Mouse (Mus musculus) heart, embryonic 10.5 days (tissue): ENCODE results near the gene Frem3. TPM values are rescaled to one million over a fixed set of nuclear protein-coding genes. Genes with fewer than 3 reads are reported as not detected.

ENCODE experiments used
- DNase-seq: peaks from one replicate; pipeline ENCODE4 v3.0.0-alpha.2; 2017; ENCODE audit warnings: low spot score
- H3K27ac ChIP-seq: fragments of 300-500 bp; sonication (generic); 2 replicates; pipeline ENCODE4 v1.5.1; 2016; ENCODE audit warnings: mild to moderate bottlenecking
- H3K27me3 ChIP-seq: fragments of 300-500 bp; sonication (generic); 2 replicates; pipeline ENCODE4 v1.6.1; 2016; ENCODE audit warnings: mild to moderate bottlenecking; ENCODE audit not compliant: poor library complexity, insufficient read depth, severe bottlenecking
- H3K36me3 ChIP-seq: fragments of 300-500 bp; sonication (generic); 2 replicates; pipeline ENCODE4 v1.6.1; 2016; ENCODE audit warnings: mild to moderate bottlenecking, moderate library complexity
- H3K4me1 ChIP-seq: fragments of 300-500 bp; sonication (generic); 2 replicates; pipeline ENCODE4 v1.6.1; 2016; ENCODE audit warnings: mild to moderate bottlenecking
- H3K4me3 ChIP-seq: fragments of 300-500 bp; sonication (generic); 2 replicates; pipeline ENCODE4 v1.5.1; 2016; ENCODE audit warnings: mild to moderate bottlenecking, moderate library complexity
- H3K9me3 ChIP-seq: fragments of 300-500 bp; sonication (generic); 2 replicates; pipeline ENCODE4 v1.6.1; 2016; ENCODE audit warnings: mild to moderate bottlenecking, moderate library complexity
- WGBS: fragments of 180-500 bp; shearing (Covaris S2); methylation state at CpG from one replicate; pipeline ENCODE4 v1.1.7; 2016; 5-methylcytosine and 5-hydroxymethylcytosine counted together
- polyA plus RNA-seq: library from polyadenylated mRNA; unstranded; fragments of >200 nt; fragmentation: Nextera tagmentation; extraction: Ambion mirVana; gene quantifications from 2 replicates; pipeline ENCODE4 v1.2.1, GENCODE M21; 2016

Frem3 gene
- polyA plus RNA-seq, 1 experiment from 2014 or later: not detected

GRCm38 (mm10) chr8:80619787-80620186 lies 8.9 kb downstream of the Frem3 start:
- Histone ChIP-seq H3K9me3 (no peaks in the 10 kb centered on the region), H3K4me1 (no peaks in the 10 kb centered on the region), H3K27ac (no peak overlapping the region), H3K4me3 (no peak overlapping the region), H3K27me3 (no peaks in the 10 kb centered on the region), H3K36me3 (no peaks in the 10 kb centered on the region)
- DNase-seq: no peak
- 58% methylated on average over 3 of the region's 3 CpGs for WGBS

- H3K27ac ChIP-seq: no peak overlapping the region
- H3K4me1 ChIP-seq: no peaks in the 10 kb centered on the region
- no peak overlapping the region for H3K4me3 ChIP-seq
- 66% methylated on average over 6 of the region's 6 CpGs for WGBS
- H3K27me3 ChIP-seq: no peaks in the 10 kb centered on the region
- no peaks in the 10 kb centered on the region for H3K36me3 ChIP-seq
- H3K9me3 ChIP-seq: no peaks in the 10 kb centered on the region
- no peak for DNase-seq
Measured at GRCm38 (mm10) chr8:80647394-80647793, 36.5 kb downstream of the Frem3 start.

DNA sequence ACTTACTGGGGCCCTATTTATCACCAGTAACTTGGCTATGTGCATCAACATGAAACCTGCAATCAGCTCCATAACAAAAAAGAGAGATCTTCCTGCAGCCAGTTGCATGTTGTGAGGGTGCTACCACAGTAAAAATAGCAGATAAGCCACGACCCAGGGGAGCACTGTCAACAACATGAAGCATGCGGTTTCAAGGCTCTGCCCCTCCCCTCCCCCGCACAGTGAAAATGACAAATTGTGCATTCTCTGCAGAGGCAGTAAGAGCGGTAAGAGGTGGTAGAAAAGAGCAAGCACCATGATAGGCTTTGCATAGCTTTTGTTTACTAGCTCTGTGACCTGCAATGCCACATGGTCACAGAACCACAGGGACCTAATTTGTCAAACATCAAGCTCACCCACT lies 46.8 kb downstream of the Frem3 start:
- H3K4me1 ChIP-seq: peaks cover 10% of the 10 kb centered on the region
- no peak overlapping the region for H3K27ac ChIP-seq
- 36% methylated on average over 4 of the region's 4 CpGs for WGBS
- H3K9me3 ChIP-seq: no peaks in the 10 kb centered on the region
- H3K4me3 ChIP-seq: no peak overlapping the region
- no peaks in the 10 kb centered on the region for H3K27me3 ChIP-seq
- no peaks in the 10 kb centered on the region for H3K36me3 ChIP-seq
- no peak for DNase-seq

DNA sequence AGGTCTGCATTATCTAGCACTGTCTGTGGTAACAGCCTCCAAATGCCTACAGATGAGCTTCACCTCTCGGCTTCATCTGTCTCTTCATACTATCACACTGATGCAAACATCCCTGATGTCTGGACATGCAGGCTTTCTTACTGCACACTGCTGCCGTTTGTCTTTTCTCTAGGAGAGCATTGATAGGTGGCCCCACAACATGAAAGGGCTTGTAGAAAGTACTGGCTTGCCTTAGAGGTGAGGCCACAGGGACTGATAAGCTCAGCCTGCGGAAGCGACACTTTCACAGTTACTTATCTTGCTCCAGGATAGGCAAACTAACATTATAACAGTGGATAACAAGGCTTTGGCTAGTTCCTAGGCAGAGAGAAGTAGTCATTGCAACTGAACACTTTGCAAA lies 50.2 kb downstream of the Frem3 start:
- Histone ChIP-seq H3K27me3 (no peaks in the 10 kb centered on the region), H3K9me3 (no peaks in the 10 kb centered on the region), H3K27ac (no peak overlapping the region), H3K4me3 (no peak overlapping the region), H3K36me3 (no peaks in the 10 kb centered on the region), H3K4me1 (peaks cover 10% of the 10 kb centered on the region)
- WGBS: 15% methylated on average over 4 of the region's 4 CpGs
- DNase-seq: no peak

GRCm38 (mm10) chr8:80663476-80663875 lies 52.6 kb downstream of the Frem3 start:
- H3K9me3 ChIP-seq: no peaks in the 10 kb centered on the region
- H3K27ac ChIP-seq: no peak overlapping the region
- H3K4me3 ChIP-seq: no peak overlapping the region
- H3K4me1 ChIP-seq: peaks cover 6% of the 10 kb centered on the region
- 58% methylated on average over 3 of the region's 3 CpGs for WGBS
- no peak for DNase-seq
- no peaks in the 10 kb centered on the region for H3K27me3 ChIP-seq
- no peaks in the 10 kb centered on the region for H3K36me3 ChIP-seq

DNA sequence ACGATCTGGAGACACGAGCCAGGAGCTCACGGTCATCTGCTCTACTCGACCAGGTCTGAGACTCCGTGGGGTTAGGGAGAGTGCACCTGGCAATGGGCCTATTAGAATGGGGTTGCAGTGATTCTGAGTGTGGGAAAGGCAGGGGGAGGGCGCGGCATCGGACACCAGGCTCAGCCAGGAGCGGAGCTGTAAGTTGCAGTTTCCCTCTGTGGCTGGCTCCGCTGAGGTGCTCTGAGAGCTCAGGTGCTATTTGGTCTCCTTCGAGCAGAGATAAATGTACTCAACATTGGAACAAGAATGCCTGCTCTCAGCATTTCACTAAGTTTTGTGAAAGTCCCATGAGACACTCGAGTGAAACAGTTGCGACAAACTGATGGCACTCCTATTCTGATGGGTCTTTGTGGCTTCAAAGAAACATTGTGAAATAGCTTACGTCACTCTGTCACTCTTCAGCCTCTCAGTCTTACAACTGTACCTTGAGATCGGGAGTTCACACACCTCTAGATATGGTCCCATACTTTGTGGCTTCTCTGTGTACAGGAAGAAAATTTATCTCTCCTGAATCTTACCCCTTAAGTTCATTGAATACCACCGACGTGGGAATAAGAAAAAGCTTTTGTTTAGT lies 58.5 kb downstream of the Frem3 start:
- no peak for DNase-seq
- H3K4me1 ChIP-seq: no peaks in the 10 kb centered on the region
- WGBS: 66% methylated on average over 17 of the region's 17 CpGs
- H3K27ac ChIP-seq: no peak overlapping the region
- no peaks in the 10 kb centered on the region for H3K36me3 ChIP-seq
- no peaks in the 10 kb centered on the region for H3K9me3 ChIP-seq
- H3K4me3 ChIP-seq: no peak overlapping the region
- no peaks in the 10 kb centered on the region for H3K27me3 ChIP-seq

DNA sequence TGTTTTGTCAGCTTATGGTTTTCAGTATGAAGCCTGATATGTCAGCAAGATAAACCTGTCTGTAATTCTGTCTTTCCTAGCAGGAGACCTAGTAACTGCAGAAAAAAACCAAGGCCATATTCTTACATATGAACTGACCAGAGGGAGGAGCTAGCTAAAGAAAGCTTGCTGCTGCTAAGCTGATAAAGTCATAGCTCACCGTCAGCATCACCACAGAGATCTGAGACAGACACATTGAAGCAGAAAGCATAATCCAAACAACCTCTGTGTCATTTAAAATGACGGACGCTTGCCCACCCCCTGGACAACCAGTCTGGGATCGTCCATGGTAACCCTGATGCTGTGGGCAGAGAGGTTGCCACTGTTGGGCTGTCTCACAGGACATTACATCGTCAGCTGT lies 71.7 kb downstream of the Frem3 start:
- no peak for DNase-seq
- Histone ChIP-seq H3K4me3 (no peak overlapping the region), H3K27ac (no peak overlapping the region), H3K4me1 (no peaks in the 10 kb centered on the region), H3K9me3 (no peaks in the 10 kb centered on the region), H3K27me3 (no peaks in the 10 kb centered on the region), H3K36me3 (no peaks in the 10 kb centered on the region)
- WGBS: 78% methylated on average over 5 of the region's 5 CpGs

DNA sequence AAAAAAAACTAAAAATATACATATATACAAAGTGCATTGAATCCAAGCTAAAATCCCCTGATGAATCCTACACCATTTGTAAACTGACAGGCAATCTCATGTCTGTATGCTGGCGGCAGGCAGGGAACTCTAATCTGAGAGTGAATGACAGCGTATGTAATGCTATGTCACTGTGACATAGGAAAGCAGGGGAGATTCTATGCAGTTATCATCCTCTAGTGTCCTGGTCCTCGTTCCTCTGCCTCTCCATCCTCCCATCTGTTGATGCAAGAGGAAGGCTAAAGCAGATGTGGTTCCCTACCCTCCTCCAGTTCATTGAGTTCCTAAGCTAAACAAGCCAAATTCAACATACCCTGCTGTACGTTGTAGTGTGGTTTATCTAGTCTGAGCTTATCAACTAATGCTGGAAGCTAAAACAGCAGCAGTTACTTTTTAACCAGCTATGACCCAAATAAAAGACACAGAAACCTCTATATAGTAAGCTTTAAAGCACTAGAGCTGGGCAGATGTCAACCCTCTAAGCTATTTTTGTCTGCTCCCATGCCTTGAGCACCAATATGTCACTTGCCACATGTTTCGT lies 73.0 kb downstream of the Frem3 start:
- no peak for DNase-seq
- H3K4me1 ChIP-seq: no peaks in the 10 kb centered on the region
- no peak overlapping the region for H3K4me3 ChIP-seq
- no peak overlapping the region for H3K27ac ChIP-seq
- H3K9me3 ChIP-seq: no peaks in the 10 kb centered on the region
- 54% methylated on average over 5 of the region's 5 CpGs for WGBS
- H3K36me3 ChIP-seq: no peaks in the 10 kb centered on the region
- no peaks in the 10 kb centered on the region for H3K27me3 ChIP-seq

GRCm38 (mm10) chr8:80688141-80688540 lies 77.3 kb downstream of the Frem3 start:
- 33% methylated on average over 4 of the region's 4 CpGs for WGBS
- DNase-seq: peak; percentile 86
- Histone ChIP-seq H3K4me3 (no peak overlapping the region), H3K9me3 (no peaks in the 10 kb centered on the region), H3K27me3 (no peaks in the 10 kb centered on the region), H3K4me1 (no peaks in the 10 kb centered on the region), H3K36me3 (no peaks in the 10 kb centered on the region), H3K27ac (no peak overlapping the region)

DNA sequence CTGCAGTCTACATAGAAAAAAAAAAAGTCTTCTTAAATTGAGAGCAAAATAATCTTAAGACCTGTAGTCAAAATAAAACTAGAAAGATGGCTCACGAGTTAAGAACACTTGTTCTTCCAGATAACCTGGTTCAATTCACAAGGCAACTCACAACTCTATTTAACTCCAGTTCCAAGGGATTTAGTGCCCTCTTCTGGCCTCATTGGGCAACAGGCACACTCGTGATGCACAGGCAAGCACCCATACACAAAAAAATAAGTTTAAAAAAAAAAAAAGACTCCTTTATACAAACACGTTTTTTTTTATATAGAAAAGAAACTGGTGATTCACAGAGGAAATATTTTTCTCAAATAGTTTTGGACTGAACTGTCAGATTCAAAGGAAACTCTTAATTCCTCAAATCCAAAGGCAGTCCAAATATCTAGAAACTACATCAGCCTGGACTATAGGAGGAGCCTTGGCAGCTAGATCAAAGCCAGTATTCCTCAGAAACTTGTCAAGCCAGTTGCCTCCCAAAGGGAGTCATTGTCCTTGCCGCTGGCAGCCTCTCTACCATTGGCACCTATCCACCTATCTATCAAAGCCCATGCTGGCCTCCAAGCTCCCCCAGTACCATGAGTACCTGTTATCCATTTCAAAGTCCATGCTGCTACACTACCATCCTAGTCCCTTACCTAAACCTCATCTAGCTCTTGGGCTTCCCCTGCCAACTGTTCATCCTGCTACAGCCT lies 100.0 kb downstream of the Frem3 start:
- H3K4me1 ChIP-seq: no peaks in the 10 kb centered on the region
- H3K9me3 ChIP-seq: no peaks in the 10 kb centered on the region
- no peak overlapping the region for H3K27ac ChIP-seq
- WGBS: 83% methylated on average over 4 of the region's 4 CpGs
- no peak overlapping the region for H3K4me3 ChIP-seq
- peaks cover 93% of the 10 kb centered on the region for H3K36me3 ChIP-seq
- DNase-seq: no peak
- H3K27me3 ChIP-seq: no peaks in the 10 kb centered on the region

GRCm38 (mm10) chr8:80714461-80714860 lies 103.6 kb downstream of the Frem3 start:
- H3K36me3 ChIP-seq: peaks cover 93% of the 10 kb centered on the region
- no peaks in the 10 kb centered on the region for H3K4me1 ChIP-seq
- 94% methylated on average over 1 of the region's 1 CpGs for WGBS

DNA sequence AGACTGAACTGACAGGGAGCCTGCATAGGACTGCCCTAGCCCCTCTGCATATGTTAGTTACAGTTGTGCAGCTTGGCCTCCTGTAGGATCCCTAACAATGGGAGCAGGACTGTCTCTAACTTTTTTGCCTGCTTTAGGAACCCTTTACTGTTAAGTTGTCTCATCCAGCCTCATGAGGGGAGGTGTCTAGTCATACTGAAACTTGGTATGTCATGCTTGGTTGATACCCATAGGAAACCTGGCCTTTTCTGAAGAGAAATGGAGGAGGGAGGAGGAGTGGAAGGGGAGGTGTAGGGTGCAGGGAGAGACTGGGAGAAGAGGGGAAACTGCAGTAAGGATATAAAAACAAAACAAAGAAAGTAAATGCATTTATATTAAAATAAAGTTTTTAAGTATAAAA lies 121.4 kb downstream of the Frem3 start:
- no peak for DNase-seq

More at GRCm38 (mm10) chr8:80714461-80714860, 103.6 kb downstream of the Frem3 start:
- Histone ChIP-seq H3K9me3 (no peaks in the 10 kb centered on the region), H3K27ac (no peak overlapping the region), H3K4me3 (no peak overlapping the region), H3K27me3 (no peaks in the 10 kb centered on the region)
- DNase-seq: no peak

DNA sequence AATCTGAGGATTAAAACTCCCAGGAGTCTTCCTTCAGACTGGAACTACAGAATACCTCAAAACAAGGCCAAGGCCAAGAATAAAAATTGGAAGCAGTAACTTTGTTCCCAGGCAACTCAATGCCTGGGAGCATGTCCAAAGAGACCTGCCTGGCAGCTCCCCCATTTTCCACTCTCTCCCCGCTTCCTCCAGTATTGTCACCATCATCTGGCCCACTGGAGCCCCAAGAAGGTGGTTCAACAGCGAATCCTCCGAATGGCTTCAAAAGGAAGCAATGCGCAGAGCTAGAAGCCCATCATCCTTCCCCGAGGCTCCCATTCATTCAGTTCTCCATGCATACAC lies 127.1 kb downstream of the Frem3 start:
- Histone ChIP-seq H3K27me3 (no peaks in the 10 kb centered on the region), H3K4me3 (peak overlapping the region; percentile 91), H3K36me3 (peaks cover 32% of the 10 kb centered on the region), H3K4me1 (peaks cover 8% of the 10 kb centered on the region; the same call in 1 of the 2 replicates), H3K27ac (peak overlapping the region; percentile 96), H3K9me3 (no peaks in the 10 kb centered on the region)
- 1% methylated on average over 5 of the region's 5 CpGs for WGBS
- DNase-seq: no peak

More for the DNA sequence above, 121.4 kb downstream of the Frem3 start:
- Histone ChIP-seq H3K4me1 (peaks cover under 1% of the 10 kb centered on the region; the same call in 1 of the 2 replicates), H3K4me3 (no peak overlapping the region), H3K9me3 (no peaks in the 10 kb centered on the region), H3K27ac (no peak overlapping the region), H3K36me3 (peaks cover 84% of the 10 kb centered on the region), H3K27me3 (no peaks in the 10 kb centered on the region)
